Mouse (Mus musculus): ENCODE data around the gene Zfp711.

Zfp711 gene

DNA sequence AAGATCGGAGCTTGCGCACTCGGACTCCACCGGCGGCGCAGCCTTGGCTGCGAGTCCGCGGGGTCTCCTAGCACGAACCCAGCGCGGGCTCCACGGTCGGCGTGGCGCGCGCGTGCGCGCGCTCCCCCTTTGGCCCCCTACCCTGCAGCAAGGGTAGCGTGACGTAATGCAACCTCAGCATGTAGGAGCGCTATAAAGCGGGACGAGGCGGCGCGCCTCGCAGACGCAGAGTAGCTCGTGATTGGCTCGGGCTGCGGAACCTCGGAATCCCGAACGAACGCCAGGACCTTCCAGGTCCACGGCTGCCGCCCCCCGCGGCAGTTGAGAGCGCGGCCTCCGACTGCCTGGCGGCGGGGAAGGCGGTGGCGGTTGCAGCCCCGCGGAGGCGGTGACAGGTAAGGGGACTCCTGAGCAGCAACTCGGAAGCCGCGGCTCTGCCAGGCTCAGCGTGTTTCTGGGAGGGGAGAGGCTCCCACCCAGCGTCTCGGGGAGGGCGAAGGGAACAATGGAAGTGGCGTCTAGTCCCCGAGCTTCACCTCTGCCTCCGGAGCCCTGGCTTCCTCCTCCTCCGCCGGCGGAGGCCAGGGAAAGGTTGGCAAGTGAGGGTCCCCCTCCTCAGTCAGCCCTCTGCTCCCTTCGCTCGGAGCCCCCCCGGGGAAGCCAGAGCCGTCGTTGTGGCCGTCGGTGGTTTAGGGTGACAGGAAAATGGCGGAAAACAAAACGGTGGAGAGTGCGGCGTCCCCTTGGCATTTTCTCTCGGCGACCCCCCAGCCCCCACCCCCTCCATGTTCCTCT, at the start of gene Zfp711:
Gene Zfp711 (plus strand): TSS at position 16 of the 795 bp plus-strand sequence.
- no peak for DNase-seq (ENCODE audit: low read depth)

- no peak for DNase-seq (ENCODE audit: low read depth)
These were observed 32.6 kb upstream of the Zfp711 start for GRCm38 (mm10) chrX:112567716-112568115.

DNA sequence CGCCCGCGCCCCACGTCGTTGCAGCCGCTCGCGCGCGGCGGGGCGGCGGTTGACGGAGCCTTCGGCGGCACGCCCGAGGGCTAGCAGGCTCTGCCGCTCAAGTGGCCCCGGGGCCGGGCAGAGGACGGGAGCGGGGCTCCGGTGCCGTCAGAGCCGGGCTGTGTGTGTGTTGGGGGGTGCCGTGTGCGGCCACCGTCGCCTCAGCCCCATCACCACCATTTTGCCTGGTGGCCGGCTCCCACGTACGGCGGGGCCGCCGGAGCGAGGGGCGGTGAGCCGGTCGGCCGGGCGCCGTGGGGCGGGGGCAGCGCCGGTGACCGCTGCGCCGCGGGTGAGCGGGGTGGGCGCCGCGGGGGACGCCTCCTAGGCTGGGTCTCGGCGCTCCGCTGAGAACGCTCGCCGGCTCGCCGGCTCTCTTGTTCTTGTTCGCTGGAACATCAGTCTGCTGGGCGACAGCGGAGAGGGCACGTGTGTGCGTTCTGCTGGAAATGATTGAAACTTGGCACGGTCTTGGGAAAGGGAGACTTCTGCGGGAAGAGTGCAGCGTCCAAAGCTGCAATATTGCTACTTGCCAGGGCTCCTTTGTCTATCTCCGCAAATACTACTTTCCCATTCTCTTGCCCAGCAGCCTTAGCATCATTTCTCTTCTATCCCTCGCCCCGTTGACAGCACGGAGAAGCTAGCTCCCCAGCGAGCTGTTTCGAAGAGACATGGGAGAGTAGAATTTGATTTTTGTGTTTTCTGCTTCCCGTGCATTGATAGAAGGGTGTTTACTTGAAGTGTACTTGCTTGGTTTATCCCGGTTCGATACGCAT, 1.2 kb downstream of the Zfp711 start:
- DNase-seq (ENCODE audit: low read depth): no peak

- DNase-seq (ENCODE audit: low read depth): no peak
These were observed 75.2 kb downstream of the Zfp711 start for GRCm38 (mm10) chrX:112675525-112675924.

GRCm38 (mm10) chrX:112680605-112681004, 80.3 kb downstream of the Zfp711 start:
- peak; percentile 93 for DNase-seq (ENCODE audit: low read depth)

All from 416B (cell line).